Mouse (Mus musculus) lung, adult 2 months (tissue): Measurements from ENCODE around the gene Olfr1497.
"Not testable (repeated sequence)": the region's sequence is repeated elsewhere in the genome, so short reads cannot be mapped to it uniquely, and the experiment has no call there.

Source experiments
- CTCF ChIP-seq: fragments of 200-500 bp; IDR thresholded peaks from 2 replicates; pipeline ENCODE4 v1.5.1; 2011; ENCODE audit warnings: mild to moderate bottlenecking, low read length, control low read depth; ENCODE audit not compliant: insufficient read depth
- POLR2A ChIP-seq: fragments of 200-500 bp; IDR thresholded peaks from 2 replicates; pipeline ENCODE4 v1.6.1; 2011; ENCODE audit warnings: low read depth, mild to moderate bottlenecking, control low read depth, low read length, borderline replicate concordance; ENCODE audit errors: extremely low read depth

- not testable (repeated sequence) for TF ChIP-seq CTCF, POLR2A
Observed at GRCm38 (mm10) chr19:13805486-13805885, 7.5 kb upstream of the Olfr1497 start.
